Mouse (Mus musculus) cerebellum, adult 2 months (tissue): ENCODE results near the gene Gm20604.

Experiments
- CTCF ChIP-seq: fragments of 200-500 bp; IDR thresholded peaks from 2 replicates; pipeline ENCODE4 v1.5.1; 2011; ENCODE audit warnings: low read depth, mild to moderate bottlenecking, control low read depth, low read length, moderate library complexity, borderline replicate concordance; ENCODE audit not compliant: insufficient read depth
- POLR2A ChIP-seq: fragments of 200-500 bp; IDR thresholded peaks from 2 replicates; pipeline ENCODE4 v1.6.1; 2011; ENCODE audit warnings: low read length, control low read depth, borderline replicate concordance; ENCODE audit not compliant: insufficient read depth

DNA sequence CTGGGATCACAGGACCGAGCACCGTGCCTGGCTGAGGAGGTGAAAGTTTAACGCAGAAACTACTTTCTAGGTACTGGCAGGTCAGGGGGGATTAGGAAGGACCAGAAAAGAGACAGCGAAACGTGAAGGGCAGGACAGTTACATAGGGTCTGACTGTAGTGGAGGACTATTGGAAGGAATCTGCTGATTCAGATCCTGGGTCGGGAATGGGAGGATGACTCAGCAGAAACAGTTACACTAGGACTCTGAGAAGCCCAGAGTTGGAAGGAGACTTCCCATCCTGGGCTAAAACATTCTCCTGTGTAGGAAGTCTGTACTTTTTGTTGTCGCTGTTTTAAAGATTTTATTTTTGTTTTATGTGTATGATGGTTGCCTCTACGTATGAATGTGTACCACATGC, 13.1 kb upstream of the Gm20604 start:
- TF ChIP-seq CTCF (no peak), POLR2A (no peak)
